Mouse (Mus musculus): ENCODE results near the gene Gm10188.

Gene Gm10188

DNA sequence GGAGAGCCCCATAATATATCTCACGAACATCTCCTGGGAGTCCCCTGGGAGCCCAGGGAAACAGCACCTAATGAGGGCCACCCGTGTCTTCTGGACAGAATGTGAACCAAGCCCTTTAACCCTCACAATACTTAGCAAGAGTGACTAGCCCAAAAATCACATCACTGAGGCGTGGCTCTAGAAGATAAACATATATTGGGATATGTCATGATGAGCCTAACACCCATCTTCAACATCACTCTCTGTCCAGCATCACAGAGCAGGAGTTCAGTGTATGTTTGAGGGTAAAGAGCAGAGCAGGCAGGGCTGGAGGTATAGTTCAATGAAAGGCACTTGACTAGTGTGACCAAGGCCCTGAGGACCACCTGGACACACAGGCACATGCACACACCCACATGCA lies at the start of gene Gm10188:
Gm10188 (minus strand) TSS at position 101 of the 400 bp plus-strand sequence.
- no peak for DNase-seq

DNA sequence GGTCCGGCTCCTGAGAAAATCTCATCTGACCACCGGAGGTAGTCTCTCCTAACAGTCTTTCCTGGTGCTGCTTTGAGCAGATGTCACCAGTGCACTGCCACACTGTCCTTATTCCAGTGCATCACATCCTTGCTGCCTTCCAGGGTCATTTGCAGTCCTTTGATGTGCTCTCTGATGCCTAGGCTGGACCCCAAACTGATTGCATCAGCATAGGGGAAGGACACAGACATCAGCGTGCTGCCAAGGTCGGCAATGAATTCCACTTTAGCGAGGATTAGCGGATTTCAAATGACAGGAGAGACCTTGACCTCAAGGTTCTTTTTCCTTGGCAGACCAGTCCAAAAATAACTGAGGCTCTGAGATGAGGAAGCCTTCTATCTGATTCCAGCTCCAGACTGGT lies 47.6 kb upstream of the Gm10188 start:
- no peak for DNase-seq

DNA sequence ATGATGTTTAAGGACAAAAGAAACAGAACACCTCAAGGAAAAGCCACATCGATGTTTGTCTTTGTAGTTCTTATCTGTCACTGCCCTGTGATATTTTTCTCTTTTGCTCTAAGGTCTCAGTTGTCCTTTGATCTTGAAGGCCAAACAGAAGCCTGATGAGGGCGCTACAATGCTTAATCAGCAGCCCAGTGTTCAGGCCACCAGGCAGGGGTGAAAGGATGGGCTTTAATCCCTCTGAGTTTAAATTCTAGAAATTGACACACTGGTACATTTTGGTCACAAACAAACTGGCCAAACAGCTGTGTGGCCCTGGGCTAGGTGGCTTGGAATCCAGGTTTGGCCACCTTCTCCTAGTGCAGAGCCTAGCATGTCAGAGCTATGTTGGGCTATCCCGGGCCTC lies 47.1 kb upstream of the Gm10188 start:
- DNase-seq: no peak

DNA sequence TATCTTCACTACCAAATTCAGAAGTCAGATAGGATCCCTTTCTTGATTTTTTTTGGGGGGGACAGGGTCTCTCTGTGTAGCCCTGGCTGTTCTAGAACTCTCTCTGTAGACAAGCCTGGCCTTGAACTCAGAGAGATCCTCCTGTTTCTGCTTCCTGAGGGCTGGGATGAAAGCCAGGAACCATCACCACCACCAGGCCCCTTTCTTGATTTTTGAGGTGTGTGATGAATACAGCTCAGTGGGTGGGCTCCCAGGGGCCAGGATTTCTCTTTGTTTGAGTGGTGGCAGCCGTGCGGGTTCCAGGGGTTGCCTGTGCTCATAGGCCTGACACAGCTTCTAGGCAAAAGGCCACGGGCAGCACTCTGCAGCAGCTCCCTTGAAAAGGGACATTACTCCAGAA lies 41.7 kb upstream of the Gm10188 start:
- DNase-seq: no peak

DNA sequence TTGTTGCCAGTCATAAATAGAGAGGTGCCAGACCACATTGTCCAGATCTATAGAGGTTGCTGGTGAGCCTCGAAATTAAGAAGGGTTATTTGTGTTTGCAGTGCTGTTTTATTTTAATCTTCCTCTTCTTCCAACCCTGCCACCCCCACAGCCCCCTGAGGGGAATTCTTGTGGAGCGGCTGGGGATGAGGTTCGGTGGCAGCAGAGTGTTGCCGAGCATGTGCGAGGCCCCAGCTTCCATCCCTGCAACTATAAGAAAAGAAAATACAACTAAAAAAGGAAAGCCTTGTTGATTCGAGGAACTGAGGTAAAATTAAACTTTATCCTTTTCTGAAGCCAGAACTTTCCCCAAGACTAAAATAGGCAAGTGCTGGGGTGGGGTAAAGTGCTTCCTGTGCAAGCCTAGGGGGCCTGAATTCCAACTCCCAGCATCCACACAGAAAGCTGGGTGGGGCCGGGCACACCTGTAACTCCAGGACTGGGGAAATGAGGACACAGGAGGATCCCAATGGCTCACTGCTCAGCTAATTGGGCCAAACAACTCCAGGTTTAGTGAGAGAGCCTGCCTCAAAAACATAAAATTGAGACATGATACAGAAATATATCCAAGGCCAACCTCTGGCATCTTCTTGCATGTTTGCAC lies 39.0 kb upstream of the Gm10188 start:
- no peak for DNase-seq

DNA sequence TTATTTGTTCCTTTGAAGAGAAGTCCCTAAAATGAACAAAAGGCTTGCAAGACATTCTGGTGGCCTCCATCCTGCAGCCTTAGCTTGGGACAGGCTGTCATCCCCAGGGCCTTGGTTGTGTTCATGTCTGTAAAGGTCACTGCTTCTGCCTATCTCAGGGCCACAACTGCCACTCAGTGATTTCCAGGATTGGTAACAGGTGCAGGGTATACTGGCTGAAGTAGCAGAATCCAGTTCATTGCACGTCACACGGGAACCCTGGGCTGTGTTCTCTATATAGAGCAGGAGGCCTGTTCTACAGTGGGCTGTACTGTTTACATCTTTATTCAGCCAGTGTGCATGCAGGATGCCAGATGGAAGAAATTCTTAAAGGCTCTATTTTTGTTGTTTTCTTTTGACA lies 38.4 kb upstream of the Gm10188 start:
- DNase-seq: no peak

DNA sequence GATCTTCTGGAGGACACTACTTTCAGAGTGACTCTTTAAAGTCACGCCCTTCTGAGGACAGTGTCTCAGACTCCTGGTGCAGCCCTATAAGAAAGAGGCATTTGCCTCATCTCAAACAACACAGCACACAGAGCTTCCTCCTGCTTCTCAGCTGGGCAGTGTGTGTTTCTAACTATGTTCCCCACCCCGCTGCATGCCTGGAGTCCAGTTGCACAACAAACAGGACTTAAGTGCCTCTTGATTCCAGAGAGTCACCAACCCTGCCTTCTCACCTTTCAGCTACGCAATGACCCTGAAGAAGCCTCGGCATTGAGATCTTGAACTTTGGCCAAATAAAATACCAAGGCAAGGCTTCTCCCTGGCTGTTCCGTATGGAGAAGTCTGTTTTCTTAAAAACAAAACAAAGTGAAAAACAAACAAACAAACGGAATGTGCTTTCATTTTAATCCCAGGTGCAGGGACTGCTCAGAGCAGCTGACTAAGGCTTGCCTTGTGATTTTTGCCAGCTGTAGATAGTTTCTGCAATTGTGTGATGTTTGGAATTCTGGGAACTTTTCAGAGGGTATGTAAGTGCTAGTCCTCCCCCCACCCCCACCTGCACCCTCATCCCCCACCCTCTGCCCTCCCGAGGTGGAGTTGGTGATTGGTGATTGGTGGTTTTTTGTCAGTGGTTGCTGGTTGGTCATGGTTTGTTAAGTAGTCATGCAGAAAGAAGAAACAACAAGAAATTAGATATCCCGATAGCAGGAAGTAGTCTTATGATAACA lies 37.4 kb upstream of the Gm10188 start:
- no peak for DNase-seq

DNA sequence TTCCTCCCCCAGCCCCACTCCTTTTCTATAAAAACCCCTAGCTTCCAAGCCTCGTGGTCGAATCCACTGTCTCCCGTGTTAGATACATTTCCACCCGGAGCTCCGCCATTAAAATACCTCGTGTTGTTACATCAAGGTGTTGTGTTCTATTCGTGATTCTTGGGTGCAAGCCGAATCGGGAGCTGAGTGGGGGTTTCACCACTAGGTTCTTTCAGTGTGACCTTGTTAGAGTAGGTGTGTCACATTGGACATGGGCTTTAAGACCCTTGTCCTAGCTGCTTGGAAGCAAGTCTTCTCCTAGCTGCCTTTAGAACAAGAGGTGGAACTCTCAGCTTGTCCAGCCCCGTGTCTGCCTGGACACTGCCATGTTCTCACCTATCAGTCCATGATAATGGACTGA lies 36.4 kb upstream of the Gm10188 start:
- DNase-seq: no peak

DNA sequence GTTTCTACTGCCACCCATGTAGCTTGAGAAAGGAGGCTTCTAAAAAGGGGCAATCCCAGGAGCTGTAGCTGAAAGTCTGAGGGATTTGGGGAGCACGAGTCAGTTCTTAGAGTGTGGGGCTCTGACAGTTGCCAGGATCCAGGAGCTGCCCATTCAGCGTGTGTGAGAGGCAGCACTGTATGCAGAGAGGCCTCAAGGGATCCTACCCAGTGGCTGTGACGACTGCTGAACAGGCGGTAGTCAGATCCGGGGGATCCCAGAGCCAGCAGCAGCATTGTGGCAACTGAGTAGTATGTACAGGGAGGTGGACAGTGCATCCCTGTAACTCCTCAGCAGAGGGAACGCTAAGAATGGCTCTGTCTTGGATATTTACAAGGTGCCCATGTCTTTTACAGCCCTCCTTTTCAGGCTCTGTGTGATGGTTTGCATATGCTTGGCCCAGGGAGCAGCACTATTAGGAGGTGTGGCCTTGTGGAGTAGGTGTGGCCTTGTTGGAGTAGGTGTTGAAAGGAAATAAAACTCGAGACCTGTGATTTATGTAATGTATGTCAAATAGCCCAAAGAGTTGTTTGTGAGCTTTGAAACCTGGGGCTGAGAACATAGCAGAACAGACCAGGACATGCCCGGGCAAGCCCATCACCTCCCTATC lies 35.8 kb upstream of the Gm10188 start:
- no peak for DNase-seq

DNA sequence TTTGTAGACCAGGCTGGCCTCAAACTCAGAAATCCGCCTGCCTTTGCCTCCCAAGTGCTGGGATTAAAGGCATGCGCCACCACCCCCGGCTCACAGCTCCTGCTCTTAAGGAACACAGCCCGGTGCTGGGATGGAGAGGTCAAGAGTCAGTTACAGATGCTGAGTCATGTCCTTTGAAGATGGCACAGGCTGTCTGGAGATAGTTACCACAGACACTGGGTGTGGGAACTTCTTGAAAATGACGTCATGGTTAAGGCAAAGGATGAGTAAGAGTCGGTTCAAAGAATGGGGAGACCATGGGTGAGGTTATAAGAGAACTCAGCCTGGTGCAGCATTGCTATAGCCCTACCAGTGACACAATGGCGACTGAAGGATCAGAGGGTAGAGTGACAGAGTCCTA lies 35.0 kb upstream of the Gm10188 start:
- no peak for DNase-seq

DNA sequence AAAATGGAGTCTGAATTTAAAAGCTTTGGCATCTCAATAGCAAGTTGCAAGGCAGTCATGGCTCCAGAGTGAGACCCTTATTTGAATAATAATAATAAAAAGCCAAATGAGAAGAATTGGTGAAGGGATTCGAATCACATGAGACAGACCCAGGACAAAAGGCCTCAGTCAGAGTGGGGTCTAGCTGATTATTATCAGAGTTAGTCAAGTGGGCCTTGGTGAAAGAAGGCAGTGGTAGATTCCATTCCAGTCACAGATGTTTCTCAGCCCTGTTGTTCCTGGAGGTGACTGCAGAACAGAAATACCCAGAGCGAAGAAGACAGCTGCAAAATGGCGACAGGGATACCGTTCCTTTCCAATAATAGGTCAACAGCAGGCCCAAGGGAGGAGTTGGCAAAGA lies 34.1 kb upstream of the Gm10188 start:
- DNase-seq: no peak

DNA sequence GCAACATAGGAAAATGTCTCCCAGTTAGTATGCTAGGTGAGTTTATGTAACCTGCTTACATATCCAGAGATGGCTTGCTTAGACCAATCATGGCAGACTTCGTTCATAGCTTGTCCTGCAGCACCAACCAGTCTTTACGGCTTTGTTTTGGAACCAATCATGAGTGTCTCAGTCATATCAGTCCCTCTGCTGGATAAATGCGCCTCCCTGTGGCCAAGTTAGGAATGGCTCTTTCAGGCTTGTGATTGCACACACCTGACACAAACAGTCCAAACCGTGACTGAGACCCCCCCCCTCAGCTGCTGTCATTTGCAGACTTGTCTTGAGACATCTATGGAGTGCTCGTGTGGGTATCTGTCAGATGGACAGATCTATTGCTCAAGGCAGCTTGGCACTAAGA lies 31.5 kb upstream of the Gm10188 start:
- no peak for DNase-seq

DNA sequence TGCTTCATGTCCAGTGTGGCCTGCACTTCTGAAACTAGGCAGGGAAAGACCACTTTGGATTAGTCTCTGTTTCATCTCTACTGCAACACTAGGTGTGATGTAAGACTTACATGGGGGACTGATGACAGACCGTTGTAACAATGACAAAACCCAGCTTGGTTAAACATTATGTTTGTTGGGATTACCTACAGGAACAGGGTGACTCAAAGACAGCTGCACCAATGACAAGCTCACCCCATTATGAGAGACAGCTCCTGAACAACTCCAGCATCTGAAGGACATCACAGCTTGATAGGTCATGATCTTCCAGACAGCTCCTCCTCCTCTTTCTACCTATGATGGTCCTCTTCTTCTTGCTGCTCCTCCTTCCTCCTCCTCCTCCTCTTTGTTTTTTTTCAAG lies 30.8 kb upstream of the Gm10188 start:
- DNase-seq: no peak

DNA sequence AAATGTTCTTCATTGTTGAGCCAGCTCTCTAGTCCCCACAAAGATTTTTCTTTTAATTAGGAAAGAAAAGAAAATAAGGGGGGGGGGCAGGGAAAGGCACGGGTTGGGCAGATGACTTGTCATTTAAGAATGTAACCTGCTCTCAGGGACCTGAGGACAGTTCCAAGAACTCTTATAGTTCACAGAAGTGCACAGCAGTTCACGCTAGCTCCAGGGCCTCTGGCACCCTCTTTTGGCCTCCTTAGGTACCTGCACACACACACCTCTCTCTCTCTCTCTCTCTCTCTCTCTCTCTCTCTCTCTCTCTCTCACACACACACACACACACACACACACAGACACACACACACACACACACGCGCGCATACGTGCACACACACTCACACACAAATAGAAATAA lies 24.9 kb upstream of the Gm10188 start:
- no peak for DNase-seq

DNA sequence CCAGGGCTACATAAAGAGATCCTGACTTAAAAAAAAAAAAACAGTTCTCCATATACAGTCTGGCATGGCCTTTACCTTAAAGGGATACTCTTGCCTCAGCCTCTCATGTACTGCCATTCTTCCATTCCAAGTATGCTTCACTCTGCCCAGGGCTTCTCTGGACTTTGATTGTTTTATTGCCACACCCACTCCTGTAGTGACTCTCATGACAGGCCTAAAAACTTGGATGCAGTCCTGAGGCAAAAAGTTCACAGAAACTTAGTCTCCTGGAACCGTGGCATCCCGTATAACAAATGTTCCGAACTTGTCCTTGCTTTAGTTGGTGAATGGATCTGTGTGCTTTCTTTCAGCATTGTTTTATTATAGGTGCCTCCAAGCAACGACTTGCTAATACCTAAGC lies 17.1 kb upstream of the Gm10188 start:
- no peak for DNase-seq

DNA sequence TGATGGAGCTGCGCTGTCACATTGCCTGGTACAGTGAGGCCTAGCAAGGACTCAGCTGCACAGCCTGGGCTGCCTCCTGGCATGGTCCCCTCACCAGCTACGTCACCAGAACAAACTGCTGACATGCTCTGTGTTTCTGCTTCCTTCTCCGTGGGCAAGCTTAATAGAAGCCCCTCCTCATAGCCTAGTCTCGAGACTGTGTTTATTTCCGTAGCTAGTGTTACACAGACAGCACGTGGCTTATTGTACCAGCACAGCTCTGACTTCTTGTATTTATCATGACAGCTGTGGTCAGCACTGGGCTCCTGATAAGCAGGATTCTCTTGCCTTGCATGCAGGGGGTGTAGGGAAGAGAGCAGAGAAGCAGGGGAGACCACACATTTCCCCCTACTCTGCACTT lies 16.6 kb upstream of the Gm10188 start:
- DNase-seq: no peak

DNA sequence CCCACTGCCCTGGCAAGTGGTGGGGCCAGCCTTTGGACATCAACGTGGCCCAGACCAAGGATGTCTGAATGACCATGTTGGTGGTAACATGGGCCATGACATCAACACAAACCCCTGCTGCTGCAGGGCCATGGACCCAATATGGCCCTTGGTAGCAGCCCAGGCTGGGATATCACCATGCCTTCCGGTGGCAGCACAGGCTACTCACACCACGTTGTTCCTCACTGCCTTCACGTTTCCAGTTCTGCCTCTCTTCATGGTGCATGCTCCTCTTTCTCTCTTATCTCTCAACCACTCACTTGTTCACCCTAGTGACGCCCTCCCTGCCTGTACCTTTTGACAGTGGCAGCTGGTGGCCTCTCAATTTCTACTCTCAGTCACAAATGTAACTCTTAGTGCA lies 15.4 kb upstream of the Gm10188 start:
- no peak for DNase-seq

DNA sequence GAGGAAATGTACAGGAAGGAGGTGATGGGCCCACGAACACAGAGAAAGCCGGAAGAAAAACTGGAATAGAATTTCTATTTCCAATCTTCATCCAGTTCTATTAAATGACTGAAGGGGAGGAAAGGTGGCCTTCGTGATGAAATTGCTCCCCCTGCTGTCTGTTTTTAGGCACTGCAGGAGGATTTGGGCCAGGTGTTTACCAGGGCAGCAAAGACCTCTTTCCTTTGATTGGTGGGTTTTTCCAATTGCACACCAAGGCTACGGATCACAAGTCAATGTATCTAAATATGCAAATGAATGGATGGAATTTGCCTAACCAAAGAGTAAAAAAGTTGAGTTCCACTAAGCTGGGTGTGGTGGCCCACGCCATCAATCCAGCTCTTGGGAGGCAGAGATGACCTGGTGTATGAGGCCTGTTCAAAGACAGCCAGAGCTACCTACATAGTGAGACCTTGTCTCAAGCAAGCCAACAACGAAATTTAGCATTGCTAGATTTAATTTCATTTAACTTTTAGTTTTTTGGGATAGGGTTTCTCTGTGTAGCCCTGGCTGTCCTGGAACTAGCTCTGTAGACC lies 8.1 kb upstream of the Gm10188 start:
- peak; percentile 61 for DNase-seq

DNA sequence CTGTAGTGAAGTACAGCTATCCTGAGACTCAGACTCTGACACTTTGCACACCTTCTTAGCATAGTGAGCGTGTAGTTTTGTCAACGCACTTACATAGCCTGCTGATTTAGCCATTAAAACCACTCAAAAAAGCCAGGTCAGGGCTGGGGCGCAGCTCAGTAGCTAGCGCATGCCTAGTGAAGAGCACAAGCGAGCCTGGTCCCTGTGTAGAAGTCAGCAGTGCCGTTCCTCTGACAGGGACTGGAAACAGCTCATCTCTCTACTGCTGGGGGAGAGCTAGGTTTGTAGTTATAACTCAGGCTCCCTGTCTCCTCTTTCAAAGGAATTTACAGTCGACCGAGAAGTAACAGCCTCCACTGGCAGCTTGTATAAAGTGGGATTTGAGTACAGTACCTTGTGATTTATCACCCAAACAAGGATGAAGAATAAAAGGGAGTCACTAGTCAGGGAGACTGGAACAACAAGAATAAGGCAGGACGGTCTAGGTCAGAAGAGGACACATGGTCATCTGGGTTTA lies 5.2 kb upstream of the Gm10188 start:
- no peak for DNase-seq

DNA sequence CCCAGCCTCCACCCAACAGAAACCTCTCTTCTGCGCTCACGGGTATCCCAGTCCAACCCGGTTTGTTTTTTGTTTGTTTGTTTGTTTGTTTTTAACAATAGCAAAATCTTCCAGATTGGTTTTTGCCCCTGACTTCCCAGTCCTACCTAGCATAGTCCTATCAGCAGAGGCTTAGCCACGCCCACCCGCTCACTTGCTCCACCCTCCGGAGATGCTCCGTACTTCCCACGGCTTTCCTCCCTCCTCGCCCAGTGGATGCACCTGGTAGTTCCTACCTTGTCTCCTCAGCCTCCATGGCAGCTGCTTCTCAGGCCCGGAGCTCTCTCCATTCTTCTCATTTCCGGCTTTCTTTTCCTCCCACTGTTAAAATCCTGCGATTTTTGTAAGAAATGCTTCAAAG lies 4.0 kb upstream of the Gm10188 start:
- no peak for DNase-seq

DNA sequence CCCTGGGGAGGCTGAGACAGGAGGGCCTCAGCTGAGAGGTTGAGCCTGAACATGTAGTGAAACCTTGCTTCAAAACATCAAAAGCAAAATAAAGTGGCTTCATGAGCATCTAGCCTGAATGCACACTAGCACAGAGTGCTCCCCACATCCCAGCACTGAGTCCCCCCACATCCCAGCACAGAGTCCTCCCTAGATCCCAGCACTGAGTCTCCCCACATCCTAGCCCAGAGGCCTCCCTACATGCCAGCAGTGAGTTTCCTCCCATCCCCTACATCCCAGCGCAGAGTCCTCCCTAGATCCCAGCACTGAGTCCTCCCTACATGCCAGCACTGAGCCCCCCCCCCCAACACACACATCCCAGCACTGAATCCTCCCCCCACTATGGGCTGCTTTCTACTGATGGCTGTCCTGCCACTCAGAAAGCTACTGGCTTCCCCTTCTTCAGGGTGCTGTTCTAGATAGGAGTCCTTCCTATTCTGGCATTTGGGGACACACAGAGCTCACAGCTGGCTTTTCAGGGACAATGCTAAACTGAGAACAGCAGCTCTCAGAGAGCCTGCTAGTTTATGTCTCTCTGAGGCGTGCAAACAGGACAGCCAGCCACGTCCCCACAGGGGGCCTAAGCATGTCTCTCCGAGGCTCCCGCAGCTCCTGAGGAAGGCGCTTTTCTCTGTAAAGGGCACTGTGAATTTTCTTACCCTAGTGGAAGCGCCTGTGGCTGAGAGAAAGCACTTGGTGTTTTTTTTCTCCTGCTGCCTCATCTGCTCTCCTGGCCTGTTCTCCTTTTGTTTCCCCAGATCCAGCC lies 2.1 kb upstream of the Gm10188 start:
- DNase-seq: no peak

DNA sequence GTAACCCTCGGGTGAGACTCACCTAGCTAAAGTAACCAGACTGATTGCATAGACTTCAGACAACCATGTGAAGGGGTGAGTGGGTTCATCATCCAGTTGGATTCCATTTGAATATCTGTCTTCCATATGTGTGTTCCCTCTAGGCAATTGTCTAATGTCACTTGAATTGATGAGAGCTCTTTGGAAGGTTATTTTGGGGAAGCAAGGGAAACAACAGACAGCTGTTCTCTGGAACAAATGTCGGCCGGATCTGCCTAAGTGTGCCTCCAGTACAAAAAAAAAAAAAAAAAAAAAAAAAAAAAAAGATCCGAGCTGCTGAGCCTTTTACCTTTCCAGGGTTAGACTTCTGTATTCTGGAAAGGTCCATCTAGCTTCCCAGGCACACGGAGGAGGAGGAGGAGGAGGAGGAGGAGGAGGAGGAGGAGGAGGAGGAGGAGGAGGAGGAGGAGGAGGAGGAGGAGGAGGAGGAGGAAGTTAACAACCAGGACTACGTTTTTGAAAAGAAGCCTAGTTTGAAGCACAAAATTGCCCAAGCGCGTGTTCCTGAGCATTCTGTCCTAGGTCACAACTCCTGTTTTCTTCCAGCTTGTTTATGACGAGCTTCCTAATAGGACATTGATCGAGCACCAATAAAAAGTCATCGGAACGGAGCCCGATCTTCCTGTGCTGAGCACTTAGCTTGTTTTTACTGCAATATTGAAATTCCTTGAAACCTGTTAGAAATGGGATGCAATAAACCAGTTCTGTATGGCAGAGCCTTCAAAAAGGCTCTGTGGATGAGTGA lies 3.1 kb downstream of the Gm10188 start:
- DNase-seq: no peak
